Mouse (Mus musculus) heart, embryonic 11.5 days (tissue): Measurements from ENCODE around the gene Kcnq1. TPM values are rescaled to one million over a fixed set of nuclear protein-coding genes. Genes with fewer than 3 reads are reported as not detected.
A peak's percentile ranks its signal among the peaks of the same experiment; 100 is the strongest.

Experiments
- ATAC-seq: fragments of 200-750 bp; cut with Nextera tagmentation; replicated peaks from 2 replicates; pipeline ENCODE4 v1.8.0; 2017; ENCODE audit warnings: moderate library complexity; ENCODE audit not compliant: insufficient number of reproducible peaks, low FRiP score, low TSS enrichment
- H3K27ac ChIP-seq: fragments of 300-500 bp; sonication (generic); 2 replicates; pipeline ENCODE4 v1.5.1; 2014; ENCODE audit warnings: mild to moderate bottlenecking, low read depth, low read length
- H3K27me3 ChIP-seq: fragments of 300-500 bp; sonication (generic); 2 replicates; pipeline ENCODE4 v1.6.1; 2014; ENCODE audit warnings: mild to moderate bottlenecking, low read length, mixed read lengths; ENCODE audit not compliant: control insufficient read depth, insufficient read depth
- H3K36me3 ChIP-seq: fragments of 300-500 bp; sonication (generic); 2 replicates; pipeline ENCODE4 v1.6.1; 2014; ENCODE audit warnings: mild to moderate bottlenecking, low read length, moderate library complexity, mixed read lengths; ENCODE audit not compliant: control insufficient read depth, insufficient read depth
- H3K4me1 ChIP-seq: fragments of 300-500 bp; sonication (generic); 2 replicates; pipeline ENCODE4 v1.6.1; 2014; ENCODE audit warnings: low read length; ENCODE audit not compliant: control insufficient read depth, insufficient read depth
- H3K4me2 ChIP-seq: fragments of 300-500 bp; sonication (generic); 2 replicates; pipeline ENCODE4 v1.6.1; 2014; ENCODE audit warnings: mild to moderate bottlenecking, moderate library complexity
- H3K4me3 ChIP-seq: fragments of 300-500 bp; sonication (generic); 2 replicates; pipeline ENCODE4 v1.5.1; 2014; ENCODE audit warnings: low read depth, low read length
- H3K9ac ChIP-seq: fragments of 300-500 bp; sonication (generic); 2 replicates; pipeline ENCODE4 v1.6.1; 2014; ENCODE audit warnings: mild to moderate bottlenecking, low read depth, low read length, moderate library complexity
- H3K9me3 ChIP-seq: fragments of 300-500 bp; sonication (generic); replicated peaks from 2 replicates; pipeline ENCODE4 v1.6.1; 2016; ENCODE audit warnings: low read length; ENCODE audit not compliant: control insufficient read depth
- WGBS: fragments of 180-500 bp; shearing (Covaris S2); extraction: QIAGEN DNeasy Blood & Tissue Kit; methylation state at CpG from one replicate; pipeline ENCODE4 v1.1.7; 2014; ENCODE audit not compliant: insufficient replicate concordance; 5-methylcytosine and 5-hydroxymethylcytosine counted together
- polyA plus RNA-seq: library from polyadenylated mRNA; unstranded; fragments of >200 nt; fragmentation: Nextera tagmentation; extraction: Ambion mirVana; gene quantifications from 2 replicates; pipeline ENCODE4 v1.2.1, GENCODE M21; 2014

The Kcnq1 gene
- polyA plus RNA-seq, 1 experiment from 2014 or later, result 9.2 TPM

DNA sequence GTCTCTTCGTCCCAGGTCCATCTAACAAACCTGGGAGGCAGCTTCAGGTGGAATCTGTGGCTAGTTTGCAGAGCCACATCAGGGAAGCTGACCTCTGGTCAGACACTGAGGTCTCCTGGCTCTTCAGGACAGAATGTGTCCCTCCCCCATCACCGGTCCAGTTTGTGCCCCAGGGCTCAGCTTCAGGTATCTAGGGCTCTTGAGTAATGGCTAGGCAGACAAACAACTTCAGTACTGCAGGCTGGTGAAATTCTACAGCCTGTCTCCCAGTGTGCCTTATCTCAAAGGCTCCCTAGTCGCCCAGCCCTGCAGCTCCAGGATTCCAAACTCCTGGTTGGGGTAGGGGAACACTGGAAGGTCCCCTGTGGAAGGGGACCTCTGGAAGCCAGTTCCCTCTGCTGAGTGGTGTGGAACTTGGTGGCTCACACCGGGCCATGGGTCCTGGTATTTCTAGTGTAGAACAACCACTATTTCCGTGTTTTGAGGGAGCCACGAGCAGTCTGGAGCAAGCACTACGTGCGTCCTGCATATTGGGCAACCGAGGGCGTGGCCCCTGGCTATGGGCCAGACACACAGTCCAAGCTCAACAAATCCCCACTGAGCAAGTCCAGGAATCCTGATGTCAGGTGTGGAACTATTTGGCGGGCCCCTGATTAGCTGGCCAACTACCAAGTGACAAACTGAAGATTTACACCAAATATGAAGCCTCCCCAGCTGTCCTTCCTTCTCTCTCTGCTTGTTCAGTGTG lies 207.6 kb downstream of the Kcnq1 start:
- Histone ChIP-seq H3K27ac (peak overlapping the region; percentile 22; the same call in 1 of the 2 replicates), H3K36me3 (no peaks in the 10 kb centered on the region), H3K4me1 (peaks cover 43% of the 10 kb centered on the region), H3K4me2 (0 out of 2 replicates have a peak overlapping the region, but pooled peaks have one; percentile 4), H3K9ac (no peak overlapping the region), H3K27me3 (no peaks in the 10 kb centered on the region), H3K9me3 (no peaks in the 10 kb centered on the region), H3K4me3 (no peak overlapping the region)
- peak; percentile 23; the same call in 1 of the 2 replicates for ATAC-seq
- WGBS, result 52% methylated on average over 11 of the region's 11 CpGs

DNA sequence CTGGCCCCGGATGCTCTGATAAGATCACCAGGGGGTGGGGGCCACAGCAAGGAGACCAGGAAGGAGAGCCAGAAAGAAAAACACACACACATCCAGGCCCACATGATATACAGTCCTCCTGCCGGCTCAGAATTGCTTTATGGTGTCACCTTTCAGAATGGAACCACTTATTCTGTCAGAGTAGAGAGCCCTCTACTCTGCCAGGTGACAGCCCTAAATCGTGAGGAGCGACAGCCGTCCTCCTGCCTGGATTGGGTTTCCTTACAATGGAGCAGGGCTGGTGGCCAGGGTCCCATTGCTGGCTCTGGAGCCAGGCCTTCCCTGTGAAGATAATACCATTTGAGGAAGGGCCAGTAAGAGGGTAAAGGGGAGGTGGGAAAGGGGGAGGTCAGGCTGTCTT lies 212.3 kb downstream of the Kcnq1 start:
- H3K9me3 ChIP-seq, result no peaks in the 10 kb centered on the region
- no peak overlapping the region for H3K4me3 ChIP-seq
- H3K27me3 ChIP-seq, result no peaks in the 10 kb centered on the region
- peaks cover 36% of the 10 kb centered on the region for H3K4me1 ChIP-seq
- H3K9ac ChIP-seq, result no peak overlapping the region
- no peak overlapping the region for H3K27ac ChIP-seq
- 37% methylated on average over 5 of the region's 5 CpGs for WGBS
- no peak for ATAC-seq
- no peaks in the 10 kb centered on the region for H3K36me3 ChIP-seq
- H3K4me2 ChIP-seq, result no peak overlapping the region

DNA sequence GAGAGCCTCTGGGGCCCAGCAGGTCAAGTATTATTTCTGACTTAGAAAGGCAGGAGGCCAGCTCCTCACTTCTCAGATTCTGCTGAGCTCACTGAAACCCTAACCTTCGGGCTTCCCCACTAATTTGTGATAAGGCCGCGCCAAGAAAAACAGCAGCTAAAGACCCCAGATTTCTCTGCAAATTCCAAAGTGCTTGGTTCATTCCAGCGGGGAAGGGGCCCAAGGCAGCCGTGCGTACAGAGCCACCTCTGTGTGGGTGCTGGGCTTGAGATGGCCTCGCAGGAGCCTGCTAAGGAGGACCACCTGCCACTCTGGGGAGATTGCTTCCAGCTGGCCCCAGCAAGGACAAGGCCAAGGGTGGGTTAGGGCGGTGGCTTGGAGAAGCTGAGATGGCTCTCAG lies 214.2 kb downstream of the Kcnq1 start:
- WGBS, result 26% methylated on average over 8 of the region's 8 CpGs
- Histone ChIP-seq H3K4me1 (peaks cover 23% of the 10 kb centered on the region), H3K9me3 (no peaks in the 10 kb centered on the region), H3K27ac (peak overlapping the region; percentile 55), H3K36me3 (no peaks in the 10 kb centered on the region), H3K27me3 (no peaks in the 10 kb centered on the region), H3K9ac (peak overlapping the region; percentile 18; the same call in 1 of the 2 replicates), H3K4me3 (no peak overlapping the region), H3K4me2 (0 out of 2 replicates have a peak overlapping the region, but pooled peaks have one; percentile 3)
- ATAC-seq, result peak; percentile 60

DNA sequence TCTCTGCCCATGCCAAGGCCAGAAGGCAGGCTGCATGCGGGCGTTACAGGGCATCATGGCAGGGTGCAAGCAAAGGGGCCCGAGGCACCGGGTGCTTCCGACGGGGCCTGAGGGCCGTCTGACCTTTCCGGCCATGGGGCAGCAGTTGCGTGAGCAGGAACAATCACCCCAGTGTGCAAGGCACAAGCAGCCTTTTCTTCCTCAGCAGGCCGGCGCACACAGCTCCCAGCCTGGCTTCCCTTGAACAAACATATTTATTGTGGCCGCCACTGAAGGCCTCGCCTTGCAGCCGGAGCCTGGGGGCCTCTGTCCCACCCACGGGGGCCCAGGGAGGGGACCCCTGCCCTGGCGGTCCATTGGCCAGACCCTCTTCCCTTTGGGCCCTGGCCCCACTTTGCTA lies 218.9 kb downstream of the Kcnq1 start:
- no peak overlapping the region for H3K4me3 ChIP-seq
- H3K27me3 ChIP-seq, result no peaks in the 10 kb centered on the region
- no peak overlapping the region for H3K9ac ChIP-seq
- ATAC-seq, result no peak
- peaks cover 11% of the 10 kb centered on the region for H3K4me1 ChIP-seq
- WGBS, result 75% methylated on average over 16 of the region's 16 CpGs
- no peaks in the 10 kb centered on the region for H3K9me3 ChIP-seq
- no peak overlapping the region for H3K4me2 ChIP-seq
- no peaks in the 10 kb centered on the region for H3K36me3 ChIP-seq
- H3K27ac ChIP-seq, result no peak overlapping the region

DNA sequence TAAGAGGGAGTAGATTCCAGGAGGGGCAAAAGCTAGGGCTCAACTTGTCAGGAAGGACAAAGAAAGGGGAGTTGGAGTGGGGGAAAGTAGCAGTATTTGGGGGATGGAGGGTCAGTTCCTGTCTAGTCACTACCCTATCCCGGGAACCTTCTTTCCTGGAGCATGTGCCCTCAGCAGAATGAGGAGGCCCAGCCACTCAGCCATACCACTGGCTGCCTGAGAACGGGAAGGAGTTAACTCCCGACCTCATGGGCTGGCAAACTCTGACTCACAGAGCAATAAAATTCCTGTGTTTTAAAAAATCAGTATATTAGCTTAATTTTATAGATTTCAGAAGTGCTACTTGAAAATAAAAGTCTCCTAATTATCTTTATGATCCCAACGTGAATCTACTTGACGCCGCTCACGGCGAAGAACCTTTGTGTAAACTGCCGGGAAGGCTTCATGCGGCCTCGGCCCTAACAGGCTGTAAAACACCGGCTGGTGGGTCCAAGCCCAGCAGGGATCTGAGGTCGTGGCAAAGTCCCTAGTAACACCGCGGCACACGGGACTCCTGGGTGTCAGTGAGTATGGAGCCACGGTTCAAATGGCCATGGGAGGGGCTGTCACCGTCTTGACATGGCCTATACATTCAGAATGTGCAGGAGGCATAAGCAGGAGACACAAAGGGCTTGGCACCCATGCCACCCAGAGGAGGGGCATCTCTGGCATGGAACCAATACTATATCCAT lies 222.2 kb downstream of the Kcnq1 start:
- 80% methylated on average over 18 of the region's 18 CpGs for WGBS
- no peaks in the 10 kb centered on the region for H3K9me3 ChIP-seq
- ATAC-seq, result no peak
- H3K9ac ChIP-seq, result no peak overlapping the region
- H3K4me1 ChIP-seq, result peaks cover 6% of the 10 kb centered on the region
- H3K4me3 ChIP-seq, result no peak overlapping the region
- H3K36me3 ChIP-seq, result no peaks in the 10 kb centered on the region
- H3K27ac ChIP-seq, result no peak overlapping the region
- H3K27me3 ChIP-seq, result no peaks in the 10 kb centered on the region
- H3K4me2 ChIP-seq, result no peak overlapping the region

DNA sequence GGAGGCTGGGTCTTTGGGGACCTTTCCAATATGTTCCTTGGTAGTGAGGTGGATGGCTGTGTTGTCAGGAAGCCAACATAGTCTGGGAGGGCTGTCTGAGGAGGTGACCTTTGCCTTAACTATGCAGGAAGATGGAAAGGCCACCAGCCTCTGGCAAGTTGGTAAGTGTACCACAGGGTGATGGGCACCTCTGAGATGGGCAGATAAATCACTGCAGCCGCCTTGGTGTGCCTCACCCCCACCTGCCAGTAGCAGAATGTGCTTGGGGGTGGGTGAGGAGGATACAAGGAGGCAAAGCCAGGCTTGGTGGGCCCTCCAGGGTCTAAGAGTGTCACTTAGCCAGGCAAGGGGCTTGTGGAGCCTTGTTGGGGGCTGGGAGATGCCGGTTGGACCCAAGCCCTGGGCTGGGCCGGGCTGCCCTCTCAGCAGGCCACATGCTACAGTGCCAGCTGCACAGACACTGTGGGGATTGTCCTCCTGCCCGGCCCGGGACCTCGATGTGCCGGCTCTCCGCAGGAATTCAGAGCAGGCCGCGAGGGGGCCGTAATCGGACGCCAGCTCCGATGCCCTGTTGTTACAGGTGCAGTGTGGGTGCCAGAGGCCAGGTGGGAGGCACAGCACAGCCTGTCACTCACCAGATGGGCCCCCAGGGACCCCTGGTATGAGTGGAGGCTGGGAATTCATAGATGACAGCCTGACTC lies 223.1 kb downstream of the Kcnq1 start:
- no peak overlapping the region for H3K27ac ChIP-seq
- H3K9ac ChIP-seq, result no peak overlapping the region
- H3K4me2 ChIP-seq, result no peak overlapping the region
- no peaks in the 10 kb centered on the region for H3K36me3 ChIP-seq
- H3K9me3 ChIP-seq, result no peaks in the 10 kb centered on the region
- H3K4me1 ChIP-seq, result peaks cover 13% of the 10 kb centered on the region
- no peaks in the 10 kb centered on the region for H3K27me3 ChIP-seq
- no peak for ATAC-seq
- no peak overlapping the region for H3K4me3 ChIP-seq
- WGBS, result 89% methylated on average over 14 of the region's 14 CpGs

DNA sequence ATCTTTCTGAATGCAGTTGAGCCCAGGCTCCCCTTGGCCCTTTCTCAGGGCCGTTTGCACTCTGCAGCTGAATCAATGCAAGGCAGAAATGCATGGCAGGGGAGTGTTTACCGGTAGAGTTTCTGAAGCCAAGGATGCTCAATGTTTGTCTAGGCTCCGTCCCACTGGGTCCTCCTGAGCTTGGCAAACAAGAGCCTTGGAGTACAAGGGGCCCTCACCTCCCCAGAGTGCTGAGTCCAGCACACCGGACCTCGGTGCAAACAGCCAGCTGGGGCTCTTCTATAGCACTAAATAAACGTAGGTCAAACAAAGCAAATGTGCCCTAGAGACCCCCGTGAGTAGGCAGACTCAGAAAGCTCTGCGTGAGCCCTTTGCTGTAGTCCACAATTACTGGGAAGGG lies 226.9 kb downstream of the Kcnq1 start:
- H3K4me2 ChIP-seq, result no peak overlapping the region
- no peaks in the 10 kb centered on the region for H3K27me3 ChIP-seq
- peaks cover 13% of the 10 kb centered on the region for H3K4me1 ChIP-seq
- no peak overlapping the region for H3K9ac ChIP-seq
- 67% methylated on average over 8 of the region's 8 CpGs for WGBS
- peaks cover 4% of the 10 kb centered on the region; the same call in 1 of the 2 replicates for H3K9me3 ChIP-seq
- no peak for ATAC-seq
- H3K27ac ChIP-seq, result no peak overlapping the region
- H3K4me3 ChIP-seq, result no peak overlapping the region
- H3K36me3 ChIP-seq, result no peaks in the 10 kb centered on the region

DNA sequence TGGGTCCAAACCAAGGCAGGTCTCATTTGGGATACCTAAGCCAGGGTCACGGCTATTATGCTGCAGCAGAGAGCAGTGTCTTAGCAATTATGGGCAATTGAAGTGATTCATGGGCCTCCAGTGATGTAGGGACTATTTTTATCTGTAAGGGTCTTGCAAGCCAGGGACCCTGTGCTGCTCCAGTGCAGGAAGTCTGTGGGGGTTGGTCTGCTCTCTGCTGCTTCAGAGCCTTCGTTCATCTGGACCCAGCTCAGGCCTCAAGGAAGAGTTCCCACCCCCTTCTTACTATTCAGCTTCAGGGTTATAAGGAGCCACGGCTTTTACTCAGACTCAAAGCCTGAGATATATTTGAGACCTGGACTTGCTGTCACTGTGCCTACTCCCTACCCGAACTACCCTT lies 227.4 kb downstream of the Kcnq1 start:
- Histone ChIP-seq H3K36me3 (no peaks in the 10 kb centered on the region), H3K4me2 (no peak overlapping the region), H3K4me3 (no peak overlapping the region), H3K27ac (no peak overlapping the region), H3K27me3 (no peaks in the 10 kb centered on the region), H3K4me1 (peaks cover 13% of the 10 kb centered on the region), H3K9me3 (peaks cover 4% of the 10 kb centered on the region; the same call in 1 of the 2 replicates), H3K9ac (no peak overlapping the region)
- ATAC-seq, result no peak; the same call in 1 of the 2 replicates
- 34% methylated on average over 4 of the region's 4 CpGs for WGBS
